Mouse (Mus musculus) neural tube, embryonic 14.5 days (tissue): Measurements from ENCODE around the gene Ptprh. TPM values are rescaled to one million over a fixed set of nuclear protein-coding genes. Genes with fewer than 3 reads are reported as not detected.

Experiments used
- ATAC-seq: fragments of 200-750 bp; cut with Nextera tagmentation; 2 replicates; pipeline ENCODE4 v1.8.0; 2017; ENCODE audit warnings: low read depth, mild to moderate bottlenecking, moderate TSS enrichment, moderate library complexity
- H3K27ac ChIP-seq: fragments of 300-500 bp; sonication (generic); 2 replicates; pipeline ENCODE4 v1.5.1; 2014; ENCODE audit warnings: low read depth, mild to moderate bottlenecking, control low read depth, low read length, moderate library complexity, mixed read lengths
- H3K27me3 ChIP-seq: fragments of 300-500 bp; sonication (generic); 2 replicates; pipeline ENCODE4 v1.6.1; 2014; ENCODE audit warnings: low read length; ENCODE audit not compliant: control insufficient read depth, insufficient read depth
- H3K36me3 ChIP-seq: fragments of 300-500 bp; sonication (generic); 2 replicates; pipeline ENCODE4 v1.6.1; 2014; ENCODE audit warnings: low read length, mixed read lengths; ENCODE audit not compliant: control insufficient read depth, insufficient read depth
- H3K4me1 ChIP-seq: fragments of 300-500 bp; sonication (generic); 2 replicates; pipeline ENCODE4 v1.6.1; 2014; ENCODE audit warnings: low read length; ENCODE audit not compliant: control insufficient read depth, insufficient read depth
- H3K4me2 ChIP-seq: fragments of 300-500 bp; sonication (generic); 2 replicates; pipeline ENCODE4 v1.6.1; 2014; ENCODE audit warnings: mild to moderate bottlenecking, low read depth, low read length, control low read depth
- H3K4me3 ChIP-seq: fragments of 300-500 bp; sonication (generic); 2 replicates; pipeline ENCODE4 v1.5.1; 2014; ENCODE audit warnings: low read depth, low read length, control low read depth, mixed read lengths
- H3K9ac ChIP-seq: fragments of 300-500 bp; sonication (generic); replicated peaks from 2 replicates; pipeline ENCODE4 v1.6.1; 2014; ENCODE audit warnings: low read depth, mild to moderate bottlenecking, control low read depth, low read length, mixed read lengths
- H3K9me3 ChIP-seq: fragments of 300-500 bp; sonication (generic); 2 replicates; pipeline ENCODE4 v1.6.1; 2016; ENCODE audit warnings: low read length; ENCODE audit not compliant: control insufficient read depth
- WGBS: fragments of 180-500 bp; shearing (Covaris S2); extraction: QIAGEN DNeasy Blood & Tissue Kit; methylation state at CpG from one replicate; pipeline ENCODE4 v1.1.7; 2014; 5-methylcytosine and 5-hydroxymethylcytosine counted together
- polyA plus RNA-seq: library from polyadenylated mRNA; unstranded; fragments of >200 nt; fragmentation: Nextera tagmentation; extraction: Ambion mirVana; gene quantifications from 2 replicates; pipeline ENCODE4 v1.2.1, GENCODE M21; 2014

The Ptprh gene
- polyA plus RNA-seq, 1 experiment from 2014 or later: 0.20 TPM

DNA sequence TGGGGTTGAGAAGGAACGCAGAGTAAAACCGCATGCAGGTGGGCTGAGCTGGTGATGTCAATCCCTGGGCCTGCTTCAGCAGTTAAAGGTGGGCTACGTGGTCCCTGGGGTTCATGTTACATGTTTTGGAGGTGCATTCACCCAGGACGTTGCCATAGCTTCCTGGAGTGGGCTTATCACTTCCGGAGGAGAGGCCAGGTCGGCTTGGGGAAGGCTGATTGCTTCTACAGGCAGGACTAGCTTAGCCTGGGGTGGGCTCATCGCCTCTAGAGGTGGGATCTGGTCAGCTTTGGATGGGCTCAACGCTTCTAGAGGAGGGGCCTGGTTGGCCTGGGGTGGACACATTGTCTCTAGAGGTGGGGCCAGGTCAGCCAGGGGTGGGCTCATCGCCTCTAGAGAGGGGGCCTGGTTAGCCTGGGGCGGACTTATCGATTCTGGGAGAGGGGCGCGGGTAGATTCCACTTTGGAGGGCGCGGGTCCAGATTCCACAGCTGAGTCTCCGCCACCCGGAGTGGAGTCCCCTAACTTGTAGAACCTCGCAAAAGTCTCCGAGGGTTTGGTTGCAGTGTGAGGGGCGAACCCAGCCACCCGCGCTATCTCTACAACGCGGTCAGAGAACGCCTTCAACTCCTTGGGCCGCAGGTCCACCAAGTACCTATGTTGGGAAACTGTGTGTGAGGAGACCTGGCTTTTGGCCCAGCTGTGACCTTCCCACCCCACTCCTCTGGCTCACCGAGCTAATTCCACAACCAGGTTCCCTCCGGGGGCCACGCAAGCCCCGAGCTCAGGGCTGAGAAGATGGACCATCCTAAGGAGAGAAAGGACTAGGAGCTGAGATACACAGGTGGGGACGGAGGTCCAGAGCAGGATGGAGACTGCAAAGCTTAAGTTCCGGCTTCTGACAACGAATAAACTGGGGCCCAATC is 80.4 kb downstream of the Ptprh start:
- Histone ChIP-seq H3K36me3 (no peaks in the 10 kb centered on the region), H3K4me2 (no peak overlapping the region), H3K9me3 (no peaks in the 10 kb centered on the region), H3K4me3 (no peak overlapping the region), H3K27me3 (no peaks in the 10 kb centered on the region), H3K9ac (no peak overlapping the region), H3K27ac (no peak overlapping the region), H3K4me1 (peaks cover 5% of the 10 kb centered on the region; the same call in 1 of the 2 replicates)
- WGBS: 93% methylated on average over 33 of the region's 33 CpGs
- no peak for ATAC-seq

DNA sequence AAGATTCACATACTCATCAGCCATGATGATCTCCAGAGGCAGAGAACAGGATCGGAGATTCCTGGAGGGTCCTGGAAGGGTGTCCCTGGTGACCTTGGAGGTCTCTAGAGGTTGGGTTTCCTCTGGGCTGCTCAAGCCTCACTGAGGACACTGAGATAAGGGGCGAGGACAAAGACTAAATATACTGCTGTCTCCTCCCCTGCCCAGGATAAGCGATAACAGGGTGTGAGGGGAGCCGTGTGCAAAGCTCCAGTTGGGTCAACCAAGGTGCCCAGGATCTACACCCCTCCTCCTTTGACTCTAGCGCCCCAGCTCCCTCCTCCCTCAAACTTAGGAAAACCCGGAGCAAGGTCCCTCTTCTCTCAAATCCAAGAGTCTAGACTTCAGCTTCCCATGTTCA is 81.5 kb downstream of the Ptprh start:
- 85% methylated on average over 6 of the region's 6 CpGs for WGBS
- Histone ChIP-seq H3K27me3 (no peaks in the 10 kb centered on the region), H3K4me1 (peaks cover 5% of the 10 kb centered on the region; the same call in 1 of the 2 replicates), H3K36me3 (no peaks in the 10 kb centered on the region), H3K9ac (no peak overlapping the region), H3K27ac (no peak overlapping the region), H3K9me3 (no peaks in the 10 kb centered on the region), H3K4me3 (no peak overlapping the region), H3K4me2 (no peak overlapping the region)
- no peak for ATAC-seq

DNA sequence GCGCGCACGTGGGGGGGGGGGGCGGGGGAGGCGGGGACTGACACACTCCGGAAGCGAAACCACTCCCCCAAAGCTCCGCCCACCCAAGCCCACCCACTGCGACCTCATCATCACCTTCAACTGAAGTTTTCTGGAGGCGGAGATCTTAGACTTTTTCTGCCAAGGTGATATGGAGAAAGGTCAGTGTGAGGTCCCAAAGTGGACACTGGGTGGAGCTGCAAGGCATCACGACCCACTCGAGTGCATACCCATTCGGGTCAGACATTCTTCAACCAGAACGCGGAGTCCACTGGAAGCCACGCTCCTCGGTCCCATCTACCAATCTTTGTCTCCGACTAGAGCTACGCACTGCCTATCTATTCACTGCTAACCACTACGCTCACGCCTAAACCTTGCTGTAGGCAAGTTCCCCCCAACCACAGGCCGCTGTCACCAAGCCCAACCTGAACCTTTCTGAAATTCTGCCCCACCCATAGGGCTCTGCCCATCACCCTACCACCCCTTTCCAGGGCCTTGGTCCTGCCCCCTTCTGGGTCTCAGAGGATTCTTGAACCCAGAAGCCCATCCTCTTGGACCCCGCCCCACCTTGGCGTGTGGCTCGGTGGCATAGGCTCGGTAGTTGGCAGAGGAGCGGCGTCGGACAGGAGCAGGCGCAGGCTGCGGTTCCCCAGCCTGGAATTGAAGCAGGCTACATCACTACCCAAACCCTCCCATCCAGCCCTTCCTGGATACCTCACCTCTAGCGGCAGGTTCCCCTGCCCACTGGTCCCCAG is 82.4 kb downstream of the Ptprh start:
- H3K27me3 ChIP-seq: no peaks in the 10 kb centered on the region
- no peaks in the 10 kb centered on the region for H3K4me1 ChIP-seq
- H3K4me3 ChIP-seq: peak overlapping the region; percentile 12; the same call in 1 of the 2 replicates
- no peaks in the 10 kb centered on the region for H3K9me3 ChIP-seq
- H3K9ac ChIP-seq: no peak overlapping the region
- 29% methylated on average over 32 of the region's 32 CpGs for WGBS
- ATAC-seq: no peak
- H3K4me2 ChIP-seq: peak overlapping the region; percentile 33
- H3K36me3 ChIP-seq: no peaks in the 10 kb centered on the region
- H3K27ac ChIP-seq: no peak overlapping the region

DNA sequence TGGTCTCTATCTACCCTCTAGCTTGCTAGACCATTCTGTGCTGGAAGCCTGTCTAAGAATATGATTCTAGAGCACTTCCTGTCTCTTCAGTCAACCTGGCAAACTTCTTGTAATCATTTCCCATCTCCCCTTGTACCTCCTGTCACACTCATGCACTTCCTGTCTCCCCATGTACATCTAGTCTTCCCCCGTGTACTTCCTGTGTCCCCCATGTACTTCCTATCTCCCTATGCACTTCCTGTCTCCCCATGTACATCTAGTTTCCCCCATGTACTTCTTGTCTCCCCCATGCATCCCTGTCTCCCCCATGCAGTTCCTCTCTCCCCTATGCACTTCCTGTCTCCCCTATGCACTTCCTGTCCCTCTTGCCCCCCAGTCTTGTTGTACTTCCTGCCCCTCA is 85.4 kb downstream of the Ptprh start:
- no peak for ATAC-seq
- H3K9me3 ChIP-seq: no peaks in the 10 kb centered on the region
- no peak overlapping the region for H3K4me2 ChIP-seq
- no peak overlapping the region for H3K27ac ChIP-seq
- no peaks in the 10 kb centered on the region for H3K36me3 ChIP-seq
- no peak overlapping the region for H3K4me3 ChIP-seq
- no peak overlapping the region for H3K9ac ChIP-seq
- no peaks in the 10 kb centered on the region for H3K4me1 ChIP-seq
- no peaks in the 10 kb centered on the region for H3K27me3 ChIP-seq
- WGBS: 81% methylated on average over 1 of the region's 1 CpGs

DNA sequence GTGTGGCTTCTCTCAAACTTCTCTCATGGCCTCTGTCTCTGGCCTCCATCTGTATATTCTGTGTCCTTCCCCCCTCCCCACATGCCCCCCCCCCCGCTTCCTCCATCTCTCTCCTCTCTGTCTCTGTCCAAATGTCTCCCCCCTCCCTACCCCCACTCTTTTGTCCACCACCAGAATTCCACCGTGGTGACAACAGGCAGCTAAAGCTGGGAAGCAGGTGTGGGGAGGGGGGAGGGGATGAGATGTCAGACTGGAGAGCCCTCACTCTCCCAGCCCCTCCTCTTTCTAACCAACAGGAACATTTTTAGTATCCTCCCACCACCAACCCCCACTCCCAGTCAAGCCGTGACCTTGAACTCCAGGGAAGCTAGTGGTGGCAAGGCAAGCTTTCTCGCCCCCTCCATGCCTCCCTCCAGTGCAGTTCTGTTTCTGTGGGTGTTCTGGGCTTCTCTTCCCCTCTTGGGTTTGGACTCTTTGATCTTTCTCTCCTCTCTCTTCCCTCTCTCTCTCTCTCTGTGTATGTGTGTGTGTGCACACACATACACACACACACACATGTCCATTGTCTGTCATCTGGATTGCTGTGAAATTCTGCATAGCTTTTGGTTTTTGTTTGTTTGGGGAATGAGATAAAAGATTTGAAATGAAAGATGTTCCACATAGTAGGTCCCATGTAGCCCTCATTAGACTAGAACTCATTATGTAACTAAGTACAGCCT is 87.3 kb downstream of the Ptprh start, which contains the start of gene Tnnt1:
Gene Tnnt1 (minus strand): TSS at position 51 of the 719 bp plus-strand sequence.
- Histone ChIP-seq H3K27me3 (no peaks in the 10 kb centered on the region), H3K9ac (no peak within 1 kb of the TSS), H3K4me2 (no peak within 1 kb of the TSS), H3K36me3 (no peaks in the 10 kb centered on the region), H3K9me3 (no peaks in the 10 kb centered on the region), H3K27ac (no peak within 1 kb of the TSS), H3K4me3 (no peak within 1 kb of the TSS), H3K4me1 (no peaks in the 10 kb centered on the region)
- ATAC-seq: no peak
- 15% methylated on average over 3 of the region's 4 CpGs for WGBS

DNA sequence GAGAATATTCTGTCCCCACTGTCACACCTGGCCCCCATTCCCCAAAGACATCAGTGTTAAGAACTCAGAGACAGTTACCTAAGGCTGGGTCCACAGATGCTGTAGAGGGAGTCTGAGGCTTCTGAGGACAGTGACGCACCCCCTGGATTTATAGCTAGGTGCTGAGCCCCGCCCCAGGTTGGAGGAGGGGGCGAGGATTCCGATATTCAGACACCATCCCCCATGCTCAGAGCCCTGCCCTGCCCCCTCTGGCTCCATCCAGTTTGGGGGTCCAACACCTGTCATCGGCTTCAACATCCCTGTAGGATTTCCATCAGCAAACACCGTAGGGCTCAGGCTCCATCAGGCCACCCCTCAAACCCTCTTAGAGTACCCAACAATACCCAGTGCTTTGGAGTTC is 88.0 kb downstream of the Ptprh start:
- Histone ChIP-seq H3K27ac (no peak overlapping the region), H3K4me2 (no peak overlapping the region), H3K4me3 (no peak overlapping the region), H3K36me3 (no peaks in the 10 kb centered on the region), H3K4me1 (no peaks in the 10 kb centered on the region), H3K9ac (no peak overlapping the region), H3K9me3 (no peaks in the 10 kb centered on the region), H3K27me3 (no peaks in the 10 kb centered on the region)
- WGBS: 53% methylated on average over 6 of the region's 6 CpGs
- no peak for ATAC-seq

DNA sequence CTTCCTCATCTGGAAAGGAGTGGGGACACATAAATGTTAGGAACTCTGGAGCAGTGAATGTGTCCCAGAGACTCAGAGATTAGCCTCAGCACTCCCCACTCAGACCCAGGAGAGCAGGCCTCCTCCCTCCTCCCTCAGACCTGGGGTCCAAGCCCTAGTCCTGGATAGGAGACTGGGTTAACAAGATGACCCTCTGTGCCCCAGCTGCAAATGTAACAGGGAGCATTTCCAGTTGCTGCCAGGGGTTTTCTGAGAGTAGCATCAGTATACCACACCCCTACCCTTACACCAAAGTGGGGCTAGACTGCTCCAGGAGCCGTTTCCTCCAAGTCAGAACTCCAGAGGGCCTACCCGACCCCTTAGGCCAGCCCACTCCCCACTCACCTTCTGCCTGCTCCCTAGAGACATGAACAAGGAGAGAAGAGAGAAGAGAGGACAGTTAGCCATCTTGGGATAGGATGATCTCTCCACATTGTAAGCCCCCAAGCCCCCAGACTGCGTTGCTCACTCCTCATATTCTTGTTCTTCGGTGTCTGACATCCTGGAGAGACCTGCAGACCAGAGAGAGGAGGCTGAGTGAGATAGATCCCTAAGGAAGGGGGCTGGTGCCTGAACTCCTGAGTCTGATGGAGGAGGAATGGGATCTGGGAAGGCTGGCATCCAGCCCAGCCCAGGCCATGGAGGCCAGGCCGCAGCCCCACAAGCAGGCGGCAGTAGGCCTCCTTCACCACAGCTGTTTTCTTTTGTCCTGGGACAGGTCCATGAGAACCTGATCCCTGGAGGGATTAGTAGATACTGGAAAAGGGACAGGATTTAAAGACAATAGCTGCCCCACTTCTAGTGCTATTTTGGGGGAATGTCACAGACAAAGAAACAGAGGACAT is 89.8 kb downstream of the Ptprh start:
- no peak overlapping the region for H3K9ac ChIP-seq
- no peaks in the 10 kb centered on the region for H3K36me3 ChIP-seq
- H3K27ac ChIP-seq: no peak overlapping the region
- peak; percentile 12; the same call in 1 of the 2 replicates for ATAC-seq
- WGBS: 58% methylated on average over 6 of the region's 6 CpGs
- no peaks in the 10 kb centered on the region for H3K9me3 ChIP-seq
- no peaks in the 10 kb centered on the region for H3K4me1 ChIP-seq
- H3K4me2 ChIP-seq: no peak overlapping the region
- no peaks in the 10 kb centered on the region for H3K27me3 ChIP-seq
- H3K4me3 ChIP-seq: no peak overlapping the region

DNA sequence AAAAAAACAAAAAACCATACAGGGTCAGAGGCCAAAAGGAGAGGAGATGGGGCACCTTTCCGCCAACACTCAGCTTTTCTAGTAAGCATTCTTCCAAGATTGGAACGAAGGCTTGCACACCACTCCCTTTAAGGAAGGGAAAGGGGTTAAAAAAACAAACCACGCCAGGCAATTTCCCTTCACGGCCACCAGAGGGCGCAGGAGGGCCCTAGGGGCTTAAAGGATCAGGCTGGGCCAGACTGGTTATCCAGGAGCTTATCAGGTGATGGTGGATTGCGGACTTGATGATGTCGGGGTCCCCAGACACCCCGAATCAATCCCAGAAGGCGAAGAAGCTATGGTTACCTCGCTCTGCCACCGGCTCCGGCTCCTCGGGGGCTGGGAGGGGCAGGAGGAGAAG is 90.6 kb downstream of the Ptprh start:
- Histone ChIP-seq H3K9ac (no peak overlapping the region), H3K27ac (no peak overlapping the region), H3K4me1 (no peaks in the 10 kb centered on the region), H3K9me3 (no peaks in the 10 kb centered on the region), H3K36me3 (no peaks in the 10 kb centered on the region), H3K4me3 (no peak overlapping the region), H3K4me2 (no peak overlapping the region), H3K27me3 (no peaks in the 10 kb centered on the region)
- 31% methylated on average over 13 of the region's 13 CpGs for WGBS
- no peak for ATAC-seq
